Mouse (Mus musculus) liver, embryonic 16.5 days (tissue): ENCODE data around the gene S100a16. TPM values are rescaled to one million over a fixed set of nuclear protein-coding genes. Genes with fewer than 3 reads are reported as not detected.

ENCODE experiments used
- ATAC-seq: fragments of 200-750 bp; cut with Nextera tagmentation; 2 replicates; pipeline ENCODE4 v1.8.0; 2017; ENCODE audit warnings: low read depth, mild to moderate bottlenecking, moderate number of reproducible peaks, moderate library complexity
- H3K27ac ChIP-seq: fragments of 300-500 bp; sonication (generic); 2 replicates; pipeline ENCODE4 v1.5.1; 2014; ENCODE audit warnings: mild to moderate bottlenecking, low read length
- H3K27me3 ChIP-seq: fragments of 300-500 bp; sonication (generic); 2 replicates; pipeline ENCODE4 v1.6.1; 2014; ENCODE audit warnings: low read depth, low read length, mixed read lengths; ENCODE audit not compliant: control insufficient read depth, insufficient read depth
- H3K36me3 ChIP-seq: fragments of 300-500 bp; sonication (generic); 2 replicates; pipeline ENCODE4 v1.6.1; 2014; ENCODE audit warnings: mild to moderate bottlenecking; ENCODE audit not compliant: control insufficient read depth, insufficient read depth
- H3K4me1 ChIP-seq: fragments of 300-500 bp; sonication (generic); 2 replicates; pipeline ENCODE4 v1.6.1; 2014; ENCODE audit warnings: low read depth, low read length, mixed read lengths; ENCODE audit not compliant: control insufficient read depth
- H3K4me2 ChIP-seq: fragments of 300-500 bp; sonication (generic); 2 replicates; pipeline ENCODE4 v1.6.1; 2014; ENCODE audit warnings: low read depth, low read length, mixed read lengths
- H3K4me3 ChIP-seq: fragments of 300-500 bp; sonication (generic); 2 replicates; pipeline ENCODE4 v1.5.1; 2014; ENCODE audit warnings: low read depth, mild to moderate bottlenecking, low read length
- H3K9ac ChIP-seq: fragments of 300-500 bp; sonication (generic); 2 replicates; pipeline ENCODE4 v1.6.1; 2014; ENCODE audit warnings: low read depth, low read length
- H3K9me3 ChIP-seq: fragments of 300-500 bp; sonication (generic); replicated peaks from 2 replicates; pipeline ENCODE4 v1.6.1; 2016; ENCODE audit warnings: low read length; ENCODE audit not compliant: control insufficient read depth
- WGBS: fragments of 180-500 bp; shearing (Covaris S2); extraction: QIAGEN DNeasy Blood & Tissue Kit; methylation state at CpG from one replicate; pipeline ENCODE4 v1.1.7; 2014; ENCODE audit not compliant: insufficient replicate concordance; 5-methylcytosine and 5-hydroxymethylcytosine counted together
- polyA plus RNA-seq: library from polyadenylated mRNA; unstranded; fragments of >200 nt; fragmentation: Nextera tagmentation; extraction: Ambion mirVana; gene quantifications from 2 replicates; pipeline ENCODE4 v1.2.1, GENCODE M21; 2015

Gene S100a16
- polyA plus RNA-seq, 1 experiment from 2014 or later = 34.8 TPM

- ATAC-seq = no peak
- 55% methylated on average over 3 of the region's 3 CpGs for WGBS
- H3K27me3 ChIP-seq = no peaks in the 10 kb centered on the region
- no peak overlapping the region for H3K4me2 ChIP-seq
- H3K4me3 ChIP-seq = no peak overlapping the region
- no peak overlapping the region for H3K27ac ChIP-seq
- H3K36me3 ChIP-seq = no peaks in the 10 kb centered on the region
- H3K4me1 ChIP-seq = no peaks in the 10 kb centered on the region
- no peaks in the 10 kb centered on the region for H3K9me3 ChIP-seq
- no peak overlapping the region for H3K9ac ChIP-seq
Observed at GRCm38 (mm10) chr3:90575320-90575719, 38.3 kb downstream of the S100a16 start.

GRCm38 (mm10) chr3:90576351-90577001 lies 39.4 kb downstream of the S100a16 start:
- ATAC-seq = no peak
- H3K9ac ChIP-seq = no peak overlapping the region
- H3K4me3 ChIP-seq = no peak overlapping the region
- no peaks in the 10 kb centered on the region for H3K9me3 ChIP-seq
- no peaks in the 10 kb centered on the region for H3K4me1 ChIP-seq
- no peaks in the 10 kb centered on the region for H3K27me3 ChIP-seq
- H3K36me3 ChIP-seq = no peaks in the 10 kb centered on the region
- no peak overlapping the region for H3K4me2 ChIP-seq
- no peak overlapping the region for H3K27ac ChIP-seq
- 60% methylated on average over 10 of the region's 10 CpGs for WGBS

GRCm38 (mm10) chr3:90579433-90579832 lies 42.4 kb downstream of the S100a16 start:
- no peaks in the 10 kb centered on the region for H3K9me3 ChIP-seq
- H3K9ac ChIP-seq = no peak overlapping the region
- H3K4me3 ChIP-seq = no peak overlapping the region
- no peak overlapping the region for H3K4me2 ChIP-seq
- 53% methylated on average over 7 of the region's 7 CpGs for WGBS
- no peak overlapping the region for H3K27ac ChIP-seq
- no peaks in the 10 kb centered on the region for H3K27me3 ChIP-seq
- H3K36me3 ChIP-seq = no peaks in the 10 kb centered on the region
- H3K4me1 ChIP-seq = no peaks in the 10 kb centered on the region
- no peak for ATAC-seq

- Histone ChIP-seq H3K4me2 (no peak overlapping the region), H3K9ac (no peak overlapping the region), H3K36me3 (no peaks in the 10 kb centered on the region), H3K27me3 (no peaks in the 10 kb centered on the region), H3K4me3 (no peak overlapping the region), H3K9me3 (no peaks in the 10 kb centered on the region), H3K4me1 (no peaks in the 10 kb centered on the region; the same call in 1 of the 2 replicates), H3K27ac (no peak overlapping the region)
- no peak for ATAC-seq
- WGBS = 77% methylated on average over 5 of the region's 5 CpGs
Observed at GRCm38 (mm10) chr3:90581141-90581540, 44.1 kb downstream of the S100a16 start.

- 80% methylated on average over 1 of the region's 1 CpGs for WGBS
Observed at GRCm38 (mm10) chr3:90582156-90582555, 45.1 kb downstream of the S100a16 start.

GRCm38 (mm10) chr3:90582556-90582955 lies 45.5 kb downstream of the S100a16 start:
- Histone ChIP-seq H3K27me3 (no peaks in the 10 kb centered on the region), H3K27ac (no peak overlapping the region), H3K4me1 (no peaks in the 10 kb centered on the region; the same call in 1 of the 2 replicates), H3K4me3 (no peak overlapping the region), H3K9ac (no peak overlapping the region), H3K36me3 (no peaks in the 10 kb centered on the region), H3K4me2 (no peak overlapping the region), H3K9me3 (no peaks in the 10 kb centered on the region)
- no peak for ATAC-seq
- 71% methylated on average over 4 of the region's 4 CpGs for WGBS

More at GRCm38 (mm10) chr3:90582156-90582555, 45.1 kb downstream of the S100a16 start:
- Histone ChIP-seq H3K9me3 (no peaks in the 10 kb centered on the region), H3K9ac (no peak overlapping the region), H3K4me2 (no peak overlapping the region), H3K4me1 (no peaks in the 10 kb centered on the region; the same call in 1 of the 2 replicates), H3K27ac (no peak overlapping the region), H3K27me3 (no peaks in the 10 kb centered on the region), H3K36me3 (no peaks in the 10 kb centered on the region), H3K4me3 (no peak overlapping the region)
- ATAC-seq = no peak

- Histone ChIP-seq H3K4me1 (no peaks in the 10 kb centered on the region; the same call in 1 of the 2 replicates), H3K9me3 (no peaks in the 10 kb centered on the region), H3K27ac (no peak overlapping the region), H3K36me3 (no peaks in the 10 kb centered on the region), H3K27me3 (no peaks in the 10 kb centered on the region), H3K9ac (no peak overlapping the region), H3K4me3 (no peak overlapping the region), H3K4me2 (no peak overlapping the region)
- WGBS = 30% methylated on average over 3 of the region's 3 CpGs
- ATAC-seq = no peak
Observed at GRCm38 (mm10) chr3:90583893-90584292, 46.8 kb downstream of the S100a16 start.

- H3K4me2 ChIP-seq = no peak overlapping the region
- H3K9me3 ChIP-seq = no peaks in the 10 kb centered on the region
- no peaks in the 10 kb centered on the region; the same call in 1 of the 2 replicates for H3K4me1 ChIP-seq
- no peak for ATAC-seq
- no peak overlapping the region for H3K27ac ChIP-seq
- no peak overlapping the region for H3K4me3 ChIP-seq
- no peaks in the 10 kb centered on the region for H3K36me3 ChIP-seq
- H3K27me3 ChIP-seq = no peaks in the 10 kb centered on the region
- H3K9ac ChIP-seq = no peak overlapping the region
- WGBS = 27% methylated on average over 5 of the region's 5 CpGs
Observed at GRCm38 (mm10) chr3:90585595-90585994, 48.5 kb downstream of the S100a16 start.

- Histone ChIP-seq H3K27ac (no peak overlapping the region), H3K4me3 (no peak overlapping the region), H3K4me1 (no peaks in the 10 kb centered on the region; the same call in 1 of the 2 replicates), H3K9me3 (no peaks in the 10 kb centered on the region), H3K27me3 (no peaks in the 10 kb centered on the region), H3K36me3 (no peaks in the 10 kb centered on the region), H3K9ac (no peak overlapping the region), H3K4me2 (no peak overlapping the region)
- 61% methylated on average over 15 of the region's 15 CpGs for WGBS
- no peak for ATAC-seq
Observed at GRCm38 (mm10) chr3:90586016-90586643, 49.1 kb downstream of the S100a16 start.
